Mouse (Mus musculus) liver, embryonic 14.5 days (tissue): ENCODE measurements around the gene Atp6v1g2.

Experiments used
- CTCF ChIP-seq: IDR thresholded peaks from 2 replicates; pipeline ENCODE4 v1.5.1; 2016; ENCODE audit warnings: antibody characterized with exemption, low read depth, control low read depth
- EP300 ChIP-seq: IDR thresholded peaks from 2 replicates; pipeline ENCODE4 v1.6.1; 2016; ENCODE audit warnings: antibody characterized with exemption, low read depth

DNA sequence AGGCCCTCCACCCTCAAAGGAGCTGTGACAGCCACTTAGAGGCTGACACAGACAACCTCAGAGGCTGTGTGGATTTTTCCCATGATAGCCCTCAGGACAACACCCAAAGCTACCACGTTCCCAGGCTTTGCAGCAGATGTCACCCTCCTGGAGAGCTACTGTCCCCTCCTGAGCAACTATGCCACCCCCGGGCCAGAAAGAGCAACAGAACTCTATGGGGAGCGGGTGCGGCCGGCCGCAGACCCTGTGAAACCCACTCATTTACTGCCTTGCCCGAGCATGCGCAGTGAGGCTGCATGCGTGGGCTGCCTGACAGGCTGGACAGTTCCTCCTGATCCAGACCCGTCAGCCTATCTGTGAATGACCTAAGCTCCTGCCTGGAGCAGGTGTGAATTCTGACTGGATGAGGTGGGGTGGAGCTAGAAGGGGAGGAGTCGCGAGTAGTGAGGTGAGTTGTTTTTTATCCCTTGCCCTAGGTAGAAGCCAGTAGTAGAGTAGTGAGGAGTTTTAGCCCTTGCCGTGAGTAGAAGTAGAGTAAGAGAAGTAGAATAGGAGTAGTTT is 42.9 kb downstream of the Atp6v1g2 start:
- TF ChIP-seq CTCF (no peak), EP300 (no peak)
